Mouse (Mus musculus) kidney, adult 2 months (tissue): Measurements from ENCODE around the gene Folh1. TPM values are rescaled to one million over a fixed set of nuclear protein-coding genes. Genes with fewer than 3 reads are reported as not detected.

Experiments
- DNase-seq: peaks from one replicate; pipeline ENCODE4 v3.0.0; 2021
- H3K27ac ChIP-seq: fragments of 200-500 bp; 2 replicates; pipeline ENCODE4 v1.5.1; 2012; ENCODE audit warnings: low read depth, low read length, control low read depth, inconsistent platforms; ENCODE audit not compliant: insufficient read depth
- H3K27me3 ChIP-seq: fragments of 200-500 bp; replicated peaks from 2 replicates; pipeline ENCODE4 v1.6.1; 2012; ENCODE audit warnings: mild to moderate bottlenecking, moderate library complexity, low read length, inconsistent platforms; ENCODE audit not compliant: control insufficient read depth, insufficient read depth
- H3K36me3 ChIP-seq: fragments of 200-500 bp; 2 replicates; pipeline ENCODE4 v1.6.1; 2012; ENCODE audit warnings: mild to moderate bottlenecking, moderate library complexity, low read length, inconsistent platforms; ENCODE audit not compliant: control insufficient read depth, insufficient read depth
- H3K4me1 ChIP-seq: fragments of 200-500 bp; 2 replicates; pipeline ENCODE4 v1.6.1; 2011; ENCODE audit warnings: low read length; ENCODE audit not compliant: control insufficient read depth, insufficient read depth
- H3K4me3 ChIP-seq: fragments of 200-500 bp; 2 replicates; pipeline ENCODE4 v1.5.1; 2011; ENCODE audit warnings: mild to moderate bottlenecking, low read depth, low read length, control low read depth; ENCODE audit not compliant: insufficient read depth
- CTCF ChIP-seq: fragments of 200-500 bp; conservative IDR thresholded peaks from 2 replicates; pipeline ENCODE4 v1.5.1; 2011; ENCODE audit warnings: low read depth, mild to moderate bottlenecking, control low read depth, low read length, moderate library complexity, mixed read lengths; ENCODE audit not compliant: insufficient read depth, insufficient read length
- POLR2A ChIP-seq: fragments of 200-500 bp; IDR thresholded peaks from one replicate; pipeline ENCODE4 v1.6.1; 2011; ENCODE audit warnings: low read depth, low read length, control low read depth
- polyA plus RNA-seq: library from polyadenylated mRNA; depleted of rRNA; stranded (reverse); fragments of >200 nt; gene quantifications from 2 replicates; pipeline ENCODE4 v1.2.3, GENCODE M21; 2012; rRNA removed

Folh1 gene
- polyA plus RNA-seq, 1 experiment = 49.4 TPM

- TF ChIP-seq CTCF (no peak), POLR2A (no peak)
Observed at GRCm38 (mm10) chr7:86725013-86725412, 50.7 kb downstream of the Folh1 start.

GRCm38 (mm10) chr7:86688030-86688429 lies 87.7 kb downstream of the Folh1 start, which contains the start of gene Olfr292:
TSS of gene Olfr292 (plus strand) at chr7:86688330.
- H3K4me3 ChIP-seq = no peak within 1 kb of the TSS
- TF ChIP-seq CTCF (no peak), POLR2A (no peak)
- no peak for DNase-seq

More at GRCm38 (mm10) chr7:86725013-86725412, 50.7 kb downstream of the Folh1 start:
- Histone ChIP-seq H3K27me3 (no peaks in the 10 kb centered on the region), H3K4me1 (no peaks in the 10 kb centered on the region), H3K36me3 (0 out of 2 replicates have a peak, but pooled peaks cover 2% of the 10 kb centered on the region), H3K27ac (no peak overlapping the region), H3K4me3 (no peak overlapping the region)
- DNase-seq = no peak

More at GRCm38 (mm10) chr7:86688030-86688429, 87.7 kb downstream of the Folh1 start, which contains the start of gene Olfr292:
- Histone ChIP-seq H3K4me1 (no peaks in the 10 kb centered on the region), H3K27ac (no peak within 1 kb of the TSS), H3K36me3 (no peaks in the 10 kb centered on the region), H3K27me3 (no peaks in the 10 kb centered on the region)

Other genes starting within 250 kb of the Folh1 start
- gene Olfr295, start 192.1 kb downstream of the Folh1 start, polyA plus RNA-seq = not detected in 2 replicates
- gene Olfr294, start 159.3 kb downstream of the Folh1 start, polyA plus RNA-seq = not detected in 2 replicates
- gene Olfr293, start 126.9 kb downstream of the Folh1 start, polyA plus RNA-seq = not detected in 2 replicates
- gene Olfr292, start 87.6 kb downstream of the Folh1 start, polyA plus RNA-seq = not detected in 2 replicates
- gene Vmn2r77, start 19.1 kb upstream of the Folh1 start, polyA plus RNA-seq = 0.13 and 0.15 TPM in 2 replicates
- 0.02 and 0.03 TPM in 2 replicates for gene Vmn2r78, start 139.2 kb upstream of the Folh1 start, polyA plus RNA-seq
- not detected in 2 replicates for gene Vmn2r79, start 220.2 kb upstream of the Folh1 start, polyA plus RNA-seq